Mouse (Mus musculus): ENCODE results near the gene Snx9.

DNA sequence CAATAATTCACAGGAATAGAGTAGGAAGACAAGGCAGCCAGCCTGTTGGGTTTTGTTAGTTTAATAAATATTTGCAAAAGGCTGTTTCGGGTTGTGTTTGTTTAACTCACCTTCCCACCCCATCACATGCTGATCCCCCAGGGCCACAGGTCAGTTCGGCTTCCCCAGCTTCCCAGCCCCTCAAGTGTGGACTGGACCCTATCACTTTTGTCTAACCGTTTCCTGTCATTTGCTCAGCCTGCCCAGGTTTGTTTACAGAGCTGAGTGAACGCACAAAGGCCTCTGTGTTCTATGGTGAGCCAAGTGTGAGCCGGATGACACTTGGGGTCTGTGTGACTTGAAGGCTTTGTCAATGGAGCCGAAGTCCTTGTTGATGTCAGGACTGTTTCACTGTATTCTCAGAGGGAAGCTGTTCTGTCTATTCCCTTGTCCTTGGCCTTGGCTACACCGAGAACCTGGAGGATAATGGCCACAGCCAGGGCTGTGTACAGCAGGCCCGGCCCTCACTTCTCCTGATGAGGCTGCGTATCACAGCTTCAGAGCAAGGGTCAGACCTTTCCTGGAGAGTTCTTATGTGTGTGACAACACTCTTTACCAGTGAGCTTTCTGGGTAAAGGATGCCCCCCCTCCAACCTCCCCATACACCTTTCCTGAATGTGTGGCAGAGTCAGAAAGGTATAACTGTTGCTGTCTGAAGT, 124.1 kb downstream of the Snx9 start:
- TF ChIP-seq TAL1 (IDR thresholded peaks at IDR 0.05; ENCODE audit: low read length) (no peak), GATA1 (IDR thresholded peaks at IDR 0.05; ENCODE audit: low read length) (no peak)

Data from erythroblast, embryonic 14.5 days (primary cell).